Mouse (Mus musculus): ENCODE results near the gene Khdrbs2.
"Not testable (repeated sequence)": the region's sequence is repeated elsewhere in the genome, so short reads cannot be mapped to it uniquely, and the experiment has no call there.

The Khdrbs2 gene

GRCm38 (mm10) chr1:32471022-32471421 is 298.5 kb downstream of the Khdrbs2 start:
- DNase-seq (ENCODE audit: extremely low spot score) = no peak

GRCm38 (mm10) chr1:32471502-32472214 is 299.1 kb downstream of the Khdrbs2 start:
- no peak for DNase-seq (ENCODE audit: extremely low spot score)

GRCm38 (mm10) chr1:32487944-32488343 is 315.4 kb downstream of the Khdrbs2 start:
- DNase-seq (ENCODE audit: extremely low spot score) = no peak

- DNase-seq (ENCODE audit: extremely low spot score) = no peak
These were observed 330.9 kb downstream of the Khdrbs2 start for GRCm38 (mm10) chr1:32503381-32503780.

- DNase-seq (ENCODE audit: extremely low spot score) = not testable (repeated sequence)
These were observed 374.7 kb downstream of the Khdrbs2 start, which contains the start of gene Gm5415 for GRCm38 (mm10) chr1:32547194-32547593. Gene Gm5415, minus strand, starts transcription at chr1:32547294.

- DNase-seq (ENCODE audit: extremely low spot score) = no peak
These were observed 380.9 kb downstream of the Khdrbs2 start for GRCm38 (mm10) chr1:32553459-32553858.

- DNase-seq (ENCODE audit: extremely low spot score) = no peak
These were observed 381.4 kb downstream of the Khdrbs2 start for GRCm38 (mm10) chr1:32553925-32554324.

- no peak for DNase-seq (ENCODE audit: extremely low spot score)
These were observed 396.4 kb downstream of the Khdrbs2 start for GRCm38 (mm10) chr1:32568901-32569300.

- no peak for DNase-seq (ENCODE audit: extremely low spot score)
These were observed 453.5 kb downstream of the Khdrbs2 start for GRCm38 (mm10) chr1:32626060-32626459.

GRCm38 (mm10) chr1:32632415-32633354 is 460.2 kb downstream of the Khdrbs2 start:
- no peak for DNase-seq (ENCODE audit: extremely low spot score)

GRCm38 (mm10) chr1:32633404-32633803 is 460.9 kb downstream of the Khdrbs2 start:
- DNase-seq (ENCODE audit: extremely low spot score) = no peak

GRCm38 (mm10) chr1:32639118-32639517 is 466.6 kb downstream of the Khdrbs2 start:
- no peak for DNase-seq (ENCODE audit: extremely low spot score)

- no peak for DNase-seq (ENCODE audit: extremely low spot score)
These were observed 477.2 kb downstream of the Khdrbs2 start for GRCm38 (mm10) chr1:32649647-32650209.

GRCm38 (mm10) chr1:32693806-32694205 is 521.3 kb downstream of the Khdrbs2 start:
- no peak for DNase-seq (ENCODE audit: extremely low spot score)

GRCm38 (mm10) chr1:32700132-32700531 is 527.6 kb downstream of the Khdrbs2 start:
- DNase-seq (ENCODE audit: extremely low spot score) = no peak

GRCm38 (mm10) chr1:32701267-32701666 is 528.8 kb downstream of the Khdrbs2 start:
- DNase-seq (ENCODE audit: extremely low spot score) = no peak

Measured in embryo, embryonic 9.5 days (tissue).